Mouse (Mus musculus) right cerebral cortex, postnatal 10 days (tissue): ENCODE data around the gene Capns1.
"Not testable (repeated sequence)": the region's sequence is repeated elsewhere in the genome, so short reads cannot be mapped to it uniquely, and the experiment has no call there.

Experiments
- DNase-seq, 2 experiments: peaks; one replicate each; pipeline ENCODE4 v3.0.0; 2021; ENCODE audit warnings: low spot score in 2 of 2

Gene Capns1

DNA sequence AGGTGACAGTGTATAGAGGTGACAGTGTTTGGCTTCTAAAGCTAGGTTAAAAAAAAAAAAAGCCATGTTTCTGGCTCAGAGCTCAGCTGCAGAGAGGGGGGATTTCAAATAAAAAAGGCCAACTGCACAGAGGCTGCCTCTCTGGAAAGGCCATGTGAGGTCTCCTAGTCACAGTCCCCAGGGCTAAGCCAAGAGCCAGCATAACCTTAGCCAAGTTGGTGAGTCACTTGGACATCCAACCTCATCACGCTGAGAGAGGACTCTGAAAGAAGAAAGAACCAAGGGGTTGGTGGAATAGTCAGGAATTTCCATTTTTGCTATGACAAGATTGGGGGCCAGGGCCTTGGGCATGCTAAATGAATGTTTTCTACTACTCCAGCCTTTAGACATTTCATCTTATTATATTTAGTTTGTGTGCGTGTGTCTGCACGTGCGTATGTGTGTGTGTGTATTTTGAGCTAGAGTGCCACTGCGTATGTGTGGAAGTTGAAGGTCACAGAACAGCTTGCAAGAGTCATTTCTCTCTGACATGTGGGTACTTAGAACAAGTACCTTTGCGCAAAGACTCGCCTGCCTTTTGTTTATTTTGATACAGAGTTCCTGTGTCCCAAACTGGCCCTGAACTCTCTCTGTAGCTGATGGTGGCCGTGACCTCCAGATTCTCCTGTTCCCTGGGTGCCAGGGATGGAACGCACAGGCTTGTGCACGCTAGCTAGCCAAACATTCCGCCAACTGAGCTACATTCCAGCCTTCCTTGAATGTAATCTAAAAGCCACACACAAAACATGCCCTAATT lies 4.5 kb upstream of the Capns1 start:
- DNase-seq: peak in 1 of 2 experiments; percentile 18

DNA sequence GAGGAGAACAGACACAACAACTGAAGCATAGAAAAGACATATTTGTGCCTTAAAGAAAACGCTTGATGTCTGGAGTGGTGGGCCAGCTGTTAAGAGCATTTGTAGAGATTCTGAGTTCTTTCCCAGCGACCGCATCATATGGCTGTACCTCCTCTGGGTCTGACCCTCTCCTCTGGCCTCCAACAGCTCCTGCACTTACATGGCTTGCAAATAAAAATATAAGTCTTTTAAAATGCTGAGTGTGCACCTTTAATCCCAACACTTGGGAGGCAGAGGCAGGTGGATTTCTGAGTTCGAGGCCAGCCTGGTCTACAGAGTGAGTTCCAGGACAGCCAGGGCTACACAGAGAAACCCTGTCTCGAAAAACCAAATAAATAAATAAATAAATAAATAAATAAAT lies 2.0 kb upstream of the Capns1 start:
- not testable (repeated sequence) for DNase-seq

DNA sequence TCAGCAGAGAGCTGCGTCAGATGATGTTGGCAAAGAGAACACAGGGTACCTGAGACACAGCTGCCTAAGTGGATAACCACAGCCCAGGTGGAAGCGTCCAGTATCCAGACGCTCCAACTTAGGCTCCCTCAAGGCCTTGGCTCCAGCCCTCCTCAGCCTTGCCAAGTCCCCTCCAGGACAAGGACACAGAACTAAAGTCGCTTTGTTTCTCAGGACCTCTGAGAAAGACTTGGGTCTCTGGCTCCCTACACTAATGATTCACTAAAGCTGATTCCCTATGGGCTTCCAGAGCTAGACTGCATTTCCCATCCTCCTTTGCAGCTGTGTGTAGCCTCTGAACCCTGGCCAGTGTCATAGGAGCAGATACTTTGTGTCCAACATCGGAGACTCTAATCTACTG lies 1.6 kb upstream of the Capns1 start:
- DNase-seq: peak; percentile 19 to 24

DNA sequence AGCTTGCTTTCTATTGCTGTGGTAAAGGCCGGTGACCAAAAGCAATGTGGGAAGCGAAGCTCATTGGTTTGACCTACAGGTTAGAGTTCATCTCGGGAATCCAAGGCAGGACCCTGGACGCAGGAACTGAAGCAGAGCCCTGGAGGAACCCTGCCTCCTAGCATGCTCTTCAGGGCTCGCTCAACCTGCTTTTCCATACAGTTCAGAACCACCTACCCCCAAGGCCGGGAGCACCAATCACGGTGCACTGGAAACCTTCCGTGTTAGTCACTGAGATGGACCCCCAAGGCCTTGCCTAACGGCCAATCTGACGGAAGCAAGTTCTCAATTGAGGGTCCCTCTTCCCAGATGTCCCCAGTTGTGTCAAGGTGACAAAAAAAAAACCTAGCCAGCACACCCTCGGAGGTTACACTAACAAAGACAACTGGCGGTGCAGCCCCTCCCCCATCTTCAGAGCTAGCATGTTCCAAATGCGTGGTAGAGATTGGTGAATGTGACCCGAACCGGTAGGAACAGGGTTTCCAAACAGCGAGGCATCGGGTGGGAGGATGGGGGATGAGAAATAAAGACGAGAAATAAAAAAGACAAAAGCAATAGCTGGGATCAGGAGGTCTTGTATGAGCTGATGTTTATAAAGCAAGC lies 1.0 kb upstream of the Capns1 start:
- peak in 1 of 2 experiments; percentile 19 for DNase-seq

DNA sequence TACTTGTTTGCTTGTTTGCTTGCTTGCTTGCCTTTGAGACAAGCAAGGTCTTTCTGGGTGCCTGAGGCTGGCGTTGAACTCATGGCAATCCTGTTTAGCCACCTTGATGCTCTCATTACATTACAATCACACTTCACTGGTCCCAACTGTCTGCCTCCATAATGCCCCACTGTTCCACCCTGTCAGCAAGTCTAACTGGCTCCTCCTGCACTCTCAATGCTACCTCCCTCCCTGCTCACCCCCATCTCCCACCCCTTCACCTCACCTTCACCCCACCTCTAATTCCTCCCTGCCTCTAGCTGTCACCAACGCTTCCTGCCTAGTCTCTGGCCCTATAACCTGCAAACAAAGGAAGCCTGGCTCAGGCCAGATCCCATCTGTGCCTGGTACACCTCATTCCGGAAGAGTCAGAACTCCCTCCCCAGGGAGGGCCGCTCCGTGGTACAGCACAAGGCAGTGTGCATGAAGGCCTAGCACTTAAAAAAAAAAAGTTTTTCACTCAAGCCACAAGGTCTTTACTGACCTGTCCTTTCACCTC lies 950 bp downstream of the Capns1 start:
- DNase-seq: peak in 1 of 2 experiments; percentile 26

DNA sequence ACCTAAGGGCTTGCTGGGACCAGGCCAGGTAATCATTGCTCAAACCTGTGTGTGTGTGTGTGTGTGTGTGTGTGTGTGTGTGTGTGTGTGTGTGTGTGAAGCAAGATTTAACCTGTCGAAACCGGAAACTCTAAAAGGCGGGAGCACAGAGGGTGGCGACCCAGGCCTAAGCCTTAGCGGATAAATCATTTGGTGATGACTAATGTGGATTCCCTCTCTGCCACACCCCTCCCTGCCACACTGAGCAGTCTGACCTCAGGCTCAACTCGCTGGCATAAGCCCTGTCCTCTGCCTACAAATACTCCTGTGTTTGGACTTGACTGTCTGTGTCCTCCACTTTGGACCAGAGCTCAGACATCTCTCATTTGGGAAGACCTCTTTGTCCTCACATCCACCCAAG lies 2.4 kb downstream of the Capns1 start:
- peak in 1 of 2 experiments; percentile 28 for DNase-seq

DNA sequence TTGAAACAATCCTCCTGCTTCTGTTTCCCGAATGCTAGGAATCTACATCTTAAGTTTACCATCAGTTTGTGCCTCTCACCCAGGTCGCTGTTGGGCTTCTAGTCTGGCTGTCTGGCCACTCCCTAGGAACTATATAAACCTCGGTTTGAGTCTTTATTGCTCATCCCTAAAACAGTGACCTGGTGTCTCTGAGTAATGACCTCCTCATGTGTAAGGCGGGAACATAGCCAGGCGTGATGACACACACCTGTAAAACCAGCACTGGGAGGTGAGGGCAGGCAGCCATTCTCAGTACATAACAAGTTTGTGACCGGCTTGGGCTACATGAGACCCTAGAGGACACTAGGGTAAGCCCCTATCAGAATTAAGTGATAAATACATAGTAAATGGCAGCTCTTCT lies 3.1 kb downstream of the Capns1 start:
- peak in 1 of 2 experiments; percentile 29 for DNase-seq

DNA sequence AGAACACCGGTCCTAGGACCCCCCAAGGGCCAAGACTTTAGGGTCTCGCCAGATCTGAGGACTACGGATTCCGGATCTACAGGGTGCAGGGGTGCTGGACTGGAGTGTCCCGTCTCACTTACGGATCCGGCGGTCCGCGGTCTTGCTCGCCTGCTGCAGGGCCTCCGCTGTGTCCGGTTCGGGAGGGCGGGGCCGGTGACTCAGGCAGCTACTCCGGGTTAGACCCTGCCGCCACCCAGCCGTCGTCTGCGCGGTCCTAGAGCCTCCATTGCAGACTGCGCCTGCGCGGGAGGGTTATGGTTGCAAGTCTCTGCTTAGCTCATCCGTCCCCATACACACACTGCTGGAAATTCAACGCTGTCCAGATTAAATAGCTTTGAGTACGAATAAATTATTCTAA lies 3.7 kb downstream of the Capns1 start:
- DNase-seq: peak; percentile 96 to 97

DNA sequence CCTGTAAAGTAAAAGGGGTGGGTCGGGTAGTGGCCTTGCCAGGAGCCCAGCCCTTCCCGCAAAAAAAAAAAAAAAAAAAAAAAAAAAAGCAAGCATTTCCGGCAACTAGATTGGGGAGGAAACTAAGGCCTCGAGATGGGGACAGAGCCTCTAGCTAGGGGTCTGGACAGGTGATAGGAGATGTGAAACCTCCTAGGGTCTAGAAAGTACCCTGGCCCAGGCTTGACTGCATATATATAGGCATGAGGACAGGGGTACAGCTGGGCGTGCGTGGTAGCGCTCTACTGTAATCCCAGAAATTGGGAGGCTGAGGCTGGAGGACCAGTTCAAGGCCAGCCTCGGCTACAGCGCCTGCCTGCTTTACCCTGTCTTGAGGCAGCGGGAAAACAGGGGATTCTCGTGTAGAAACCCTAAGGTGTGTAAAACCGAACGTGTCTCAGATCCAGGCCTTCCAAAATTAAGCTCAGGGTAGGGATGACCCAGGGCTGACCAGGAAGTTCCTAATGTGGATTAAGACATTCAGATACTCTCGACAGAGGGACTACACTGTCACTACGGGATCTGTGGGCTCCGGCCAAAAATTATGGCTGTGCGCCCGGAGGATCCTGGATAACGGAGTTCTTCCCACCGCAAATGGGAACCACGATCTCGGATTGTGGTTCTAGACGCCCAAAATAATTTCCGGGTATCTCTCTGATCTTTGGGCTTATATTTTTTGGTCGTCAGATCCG lies 4.3 kb downstream of the Capns1 start:
- DNase-seq: peak; percentile 69 to 71

DNA sequence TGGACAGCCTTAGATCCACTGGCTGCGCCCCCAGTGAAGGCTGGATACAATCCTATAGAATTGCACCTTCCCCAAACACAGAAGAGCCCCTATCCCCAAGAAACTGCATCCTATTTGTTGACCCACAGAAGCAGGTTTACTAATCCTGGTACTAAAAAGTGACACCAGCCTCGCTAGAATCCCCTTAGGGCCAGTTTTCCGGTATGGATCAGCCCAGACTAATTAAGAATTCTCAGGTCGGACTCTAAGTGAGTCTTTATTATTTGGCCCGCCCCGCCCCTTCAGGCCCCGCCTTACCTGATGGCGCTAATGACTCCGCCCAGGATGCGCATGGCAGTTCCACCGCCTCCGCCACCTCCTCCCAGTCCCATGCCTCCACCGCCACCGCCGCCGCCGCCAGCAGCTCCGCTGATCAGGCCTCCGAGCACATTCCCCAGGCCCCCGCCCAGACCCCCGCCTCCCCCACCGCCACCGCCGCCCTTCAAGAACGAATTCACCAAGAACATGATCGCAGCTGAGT lies 5.0 kb downstream of the Capns1 start:
- DNase-seq: peak; percentile 82 to 83

DNA sequence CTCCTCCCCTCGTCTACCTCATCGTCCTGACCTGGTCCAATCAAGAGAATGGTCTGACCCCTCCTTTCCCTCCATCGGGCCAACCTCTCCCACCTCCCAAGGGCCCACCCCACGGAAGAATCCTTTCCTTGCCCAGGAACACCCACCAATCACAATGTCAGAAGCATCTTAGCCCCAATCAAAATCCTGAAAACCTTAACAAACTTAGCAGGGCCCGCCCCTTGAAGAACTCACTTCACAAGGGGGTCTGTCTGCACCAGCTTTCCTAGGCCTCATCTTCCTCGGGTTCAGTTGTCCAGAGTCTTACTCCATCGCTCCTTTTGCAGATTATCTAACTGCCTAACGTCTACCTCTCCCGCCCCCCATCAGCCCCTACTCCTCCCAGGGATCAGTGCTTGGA lies 5.6 kb downstream of the Capns1 start:
- DNase-seq: no peak

DNA sequence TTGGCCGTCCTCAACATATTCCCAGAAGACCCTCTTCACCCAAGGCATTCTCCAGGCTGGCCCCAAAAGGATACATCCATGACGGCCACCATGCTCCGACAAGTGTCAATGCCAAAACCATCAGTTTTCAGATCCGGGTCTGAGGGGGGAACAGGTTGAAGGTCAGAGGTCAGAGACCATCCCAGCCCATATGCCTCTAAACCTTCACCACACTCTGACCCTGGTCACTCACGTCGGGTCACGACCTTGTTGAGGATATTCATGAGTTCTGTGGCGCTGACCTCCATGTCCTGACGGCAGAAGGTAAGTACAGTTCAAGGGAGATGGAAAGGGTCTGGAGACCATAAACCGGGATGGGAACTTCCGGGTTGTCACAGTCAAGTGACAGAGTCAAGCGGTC lies 6.5 kb downstream of the Capns1 start:
- DNase-seq: peak; percentile 56 to 61

DNA sequence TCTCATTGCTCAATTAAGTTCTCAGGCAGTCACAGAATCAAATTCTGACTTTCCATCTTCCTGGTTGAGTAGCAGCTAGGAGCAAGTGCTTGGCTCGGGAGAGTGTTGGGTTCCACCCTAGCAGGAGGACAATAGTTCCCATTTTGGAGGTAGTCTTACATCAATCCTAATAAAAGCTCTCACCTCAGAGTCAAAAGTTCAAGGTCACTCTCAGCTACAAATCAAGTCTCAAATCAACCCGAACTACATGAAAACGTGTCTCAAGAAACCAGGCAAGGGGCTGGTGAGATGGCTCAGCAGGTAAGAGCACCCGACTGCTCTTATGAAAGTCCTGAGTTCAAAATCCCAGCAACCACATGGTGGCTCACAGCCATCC lies 9.5 kb downstream of the Capns1 start:
- DNase-seq: no peak

DNA sequence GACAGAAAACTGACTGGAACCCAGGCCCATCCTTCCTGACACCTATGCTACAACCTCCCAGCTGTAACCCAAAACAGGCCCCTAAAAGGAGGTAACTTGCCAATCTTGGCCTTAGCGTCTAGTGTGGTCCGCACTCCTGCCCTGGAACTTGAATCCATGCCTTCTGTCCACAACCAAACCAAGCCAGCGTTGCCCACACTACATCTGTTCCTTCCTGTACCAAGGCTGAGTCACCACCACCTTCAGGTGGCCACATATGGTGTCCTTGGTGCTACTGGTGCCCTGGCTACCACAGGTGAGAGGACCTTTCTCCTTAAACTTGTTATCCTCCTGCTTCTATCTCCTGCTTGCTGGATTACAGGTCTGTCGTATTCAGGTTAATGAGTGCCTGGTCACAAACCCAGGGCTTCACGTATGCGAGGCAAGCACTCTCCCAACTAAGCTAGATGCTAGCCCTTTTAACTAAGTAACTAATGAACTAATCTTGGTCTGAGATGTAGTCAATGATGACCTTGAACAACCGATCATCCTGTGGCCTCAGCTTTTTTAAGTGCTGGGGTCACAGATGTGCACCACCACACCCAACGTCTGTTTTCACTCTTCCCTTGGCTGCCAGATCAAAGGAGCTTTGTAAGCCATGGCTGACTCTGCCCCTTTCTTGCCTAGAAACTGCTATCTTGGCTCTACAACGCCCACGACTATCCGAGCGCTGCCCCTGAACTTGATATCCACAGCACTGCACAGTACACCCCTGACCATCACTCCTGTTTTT lies 10.1 kb downstream of the Capns1 start:
- peak in 1 of 2 experiments; percentile 27 for DNase-seq

DNA sequence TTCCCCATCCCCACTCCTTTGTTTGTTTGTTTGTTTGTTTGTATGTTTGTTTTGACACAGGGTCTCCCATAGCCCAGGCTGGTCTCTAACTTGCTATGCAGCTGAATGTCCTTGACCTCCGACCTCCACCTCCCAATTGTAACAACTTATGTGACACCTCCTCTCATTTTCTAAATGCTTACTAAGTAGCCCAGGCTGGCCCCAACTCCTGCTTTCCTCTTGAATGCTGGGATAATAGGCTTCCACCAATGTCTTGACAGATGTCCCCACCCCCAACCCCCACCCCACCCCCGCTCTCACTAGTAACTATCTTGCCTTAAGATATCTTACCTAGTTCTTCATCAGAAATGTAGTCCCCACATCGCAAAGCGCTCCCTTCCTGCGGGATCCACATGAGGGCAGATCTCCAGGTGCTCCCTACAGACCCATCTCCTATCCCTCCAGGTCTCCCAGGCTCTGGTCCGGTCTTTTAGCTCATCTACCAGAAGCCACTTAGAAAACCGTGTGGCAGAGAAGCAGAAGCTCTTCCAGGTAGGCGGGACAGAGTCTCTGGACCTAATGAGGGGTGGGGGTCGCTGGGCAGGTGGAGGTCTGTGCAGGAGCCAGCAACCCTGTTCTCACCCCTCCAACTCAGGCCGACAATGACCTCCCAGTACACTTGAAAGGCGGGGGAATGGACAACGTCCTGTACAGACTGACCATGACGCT lies 13.8 kb downstream of the Capns1 start:
- no peak for DNase-seq

DNA sequence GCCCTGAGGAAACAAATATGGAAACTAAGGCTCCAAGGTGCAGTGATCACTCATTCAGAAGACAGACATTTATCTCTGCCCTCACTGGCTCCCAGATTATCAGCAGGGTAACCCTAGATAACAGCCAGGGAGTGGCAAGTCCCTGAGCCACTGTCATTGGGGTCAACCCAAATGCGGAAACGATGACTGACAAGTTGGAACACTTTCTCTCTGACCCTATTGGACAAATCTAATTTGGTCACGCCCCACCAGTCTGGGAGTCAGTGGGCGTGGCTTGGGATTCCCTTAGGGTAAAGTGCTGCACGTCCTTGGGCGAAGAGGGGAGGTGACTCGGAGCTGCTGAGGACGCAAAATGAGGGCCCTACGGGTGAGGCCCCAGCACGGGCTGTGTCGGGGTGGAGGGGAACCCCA lies 14.7 kb downstream of the Capns1 start, which contains the start of gene Cox7a1:
Gene Cox7a1, plus strand, starts transcription at position 266 of the 411 bp plus-strand sequence.
- peak; percentile 76 to 78 for DNase-seq

DNA sequence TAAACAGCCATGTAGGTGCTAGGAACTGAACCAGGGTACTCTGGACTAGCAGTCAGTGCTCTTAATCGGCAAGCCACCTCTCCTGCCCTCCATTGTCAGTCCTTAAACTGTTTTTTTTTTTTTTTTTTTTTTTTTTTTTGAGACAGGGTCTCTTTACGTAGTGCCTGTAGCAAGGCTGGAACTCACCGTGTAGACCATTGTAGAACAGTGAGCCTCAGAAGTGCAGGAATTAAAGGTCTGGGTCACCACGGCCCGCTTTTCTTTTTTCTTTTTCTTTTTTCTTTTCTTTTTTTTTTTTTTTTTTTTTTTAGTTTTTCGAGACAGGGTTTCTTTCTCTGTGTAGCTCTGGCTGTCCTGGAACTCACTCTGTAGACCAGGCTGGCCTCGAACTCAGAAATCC lies 15.4 kb downstream of the Capns1 start:
- not testable (repeated sequence) for DNase-seq

DNA sequence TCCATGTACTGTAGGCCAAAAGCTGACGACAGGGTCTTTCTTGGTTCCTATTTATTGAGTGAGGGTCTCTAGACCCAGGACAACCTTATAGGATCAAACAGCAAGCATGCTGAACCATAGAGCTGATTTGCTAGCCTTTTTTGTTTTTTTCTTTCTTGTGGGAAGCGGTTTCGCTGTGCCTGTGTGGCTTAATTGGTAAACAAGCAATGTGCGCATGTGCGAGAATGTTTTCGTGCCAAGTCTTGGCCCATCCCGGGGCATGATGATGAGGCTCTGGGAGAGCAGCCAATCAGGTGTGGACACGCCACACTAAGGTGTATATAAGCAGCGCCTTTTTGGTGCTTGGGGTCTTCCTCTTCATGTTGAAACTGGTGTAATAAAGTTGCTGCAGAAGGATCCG lies 16.7 kb downstream of the Capns1 start:
- DNase-seq: not testable (repeated sequence)

DNA sequence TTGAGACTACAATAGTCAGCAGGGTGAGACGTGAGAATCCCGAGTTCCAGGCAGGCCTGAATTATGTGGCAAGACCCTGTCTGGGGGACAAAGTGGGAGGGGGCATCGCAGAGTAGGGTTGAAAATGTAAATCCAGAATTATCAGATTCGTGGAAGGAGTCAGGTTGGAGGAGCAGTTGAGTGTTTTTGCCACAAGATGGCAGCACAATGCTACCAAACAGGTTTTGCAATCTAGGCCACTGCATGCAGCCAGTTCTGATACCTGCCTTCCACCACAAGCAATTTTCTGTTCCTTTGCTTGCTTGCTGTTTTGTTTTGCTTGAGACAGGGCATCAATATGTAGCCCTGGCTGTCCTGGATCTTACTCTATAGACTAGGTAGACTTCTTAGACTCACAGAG lies 17.3 kb downstream of the Capns1 start:
- peak; percentile 83 to 84 for DNase-seq

DNA sequence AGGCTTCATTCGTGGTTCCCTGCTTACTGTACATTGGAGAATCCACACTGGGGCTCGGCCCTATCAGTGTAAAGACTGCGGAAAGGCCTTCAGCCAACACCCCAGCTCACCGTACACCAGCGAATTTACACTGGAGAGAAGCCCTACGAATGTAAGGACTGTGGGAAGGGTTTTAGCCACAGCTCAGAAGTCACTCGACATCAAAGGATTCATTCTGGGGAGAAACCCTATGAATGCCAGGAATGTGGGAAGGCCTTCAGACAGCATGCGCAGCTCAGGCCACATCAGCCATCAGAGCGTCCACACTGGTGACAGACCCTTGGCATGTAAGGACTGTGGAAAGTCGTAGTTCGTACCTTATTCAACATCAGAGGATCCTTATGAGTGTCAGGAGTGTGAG lies 20.4 kb downstream of the Capns1 start:
- no peak for DNase-seq

DNA sequence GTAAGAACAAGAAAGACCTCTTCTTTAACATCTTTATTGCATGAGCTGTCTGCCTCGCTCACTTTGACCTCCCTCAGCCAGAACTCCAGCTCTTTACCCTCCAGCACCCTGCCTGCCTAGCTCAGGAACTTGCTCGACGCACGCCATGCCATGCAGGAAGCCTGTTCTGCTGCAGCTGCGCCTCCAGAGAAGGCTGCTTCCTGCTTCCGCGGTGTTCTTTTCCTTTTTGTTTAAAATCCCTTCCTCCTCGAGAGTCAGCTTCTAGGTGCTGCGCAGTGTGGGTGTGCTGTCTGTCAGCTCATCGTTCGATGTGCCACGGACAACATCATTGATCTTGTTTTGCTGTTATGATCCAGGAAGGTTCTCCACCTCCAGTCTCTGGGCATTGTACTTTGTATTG lies 22.1 kb downstream of the Capns1 start:
- no peak for DNase-seq
